Mouse (Mus musculus) liver, adult 2 months (tissue): ENCODE measurements around the gene Ulk4.

Source experiments
- CTCF ChIP-seq: fragments of 200-500 bp; IDR thresholded peaks from 2 replicates; pipeline ENCODE4 v1.5.1; 2011; ENCODE audit warnings: low read depth, low read length, control low read depth
- POLR2A ChIP-seq: fragments of 200-500 bp; IDR thresholded peaks from 2 replicates; pipeline ENCODE4 v1.6.1; 2011; ENCODE audit warnings: low read length, control low read depth; ENCODE audit not compliant: insufficient read depth; ENCODE audit errors: extremely low read depth

- no peak for TF ChIP-seq CTCF
- no peak for TF ChIP-seq POLR2A
Observed at GRCm38 (mm10) chr9:121216536-121217320, 60.3 kb downstream of the Ulk4 start.
